Mouse (Mus musculus) mesoderm, embryonic 11.5 days (tissue): Measurements from ENCODE around the gene Nsmce4a.
"Not testable (repeated sequence)": the region's sequence is repeated elsewhere in the genome, so short reads cannot be mapped to it uniquely, and the experiment has no call there.

Experiments used
- DNase-seq: peaks from one replicate; pipeline ENCODE4 v3.0.0-alpha.2; 2012; ENCODE audit warnings: low read depth, low spot score

The Nsmce4a gene

GRCm38 (mm10) chr7:130572821-130573220, at the start of gene Nsmce4a:
Gene Nsmce4a (minus strand): TSS chr7:130573118.
- no peak for DNase-seq

- no peak for DNase-seq
These were observed 49.4 kb upstream of the Nsmce4a start for GRCm38 (mm10) chr7:130622359-130622758.

- no peak for DNase-seq
These were observed 49.0 kb upstream of the Nsmce4a start for GRCm38 (mm10) chr7:130621953-130622352.

GRCm38 (mm10) chr7:130621068-130621467, 48.1 kb upstream of the Nsmce4a start:
- no peak for DNase-seq

GRCm38 (mm10) chr7:130617591-130617990, 44.7 kb upstream of the Nsmce4a start:
- no peak for DNase-seq

GRCm38 (mm10) chr7:130613973-130614372, 41.1 kb upstream of the Nsmce4a start:
- DNase-seq: peak; percentile 33

GRCm38 (mm10) chr7:130606958-130607357, 34.0 kb upstream of the Nsmce4a start:
- no peak for DNase-seq

- peak; percentile 30 for DNase-seq
These were observed 32.2 kb upstream of the Nsmce4a start for GRCm38 (mm10) chr7:130605111-130605510.

GRCm38 (mm10) chr7:130604390-130604789, 31.5 kb upstream of the Nsmce4a start:
- DNase-seq: no peak

- no peak for DNase-seq
These were observed 30.6 kb upstream of the Nsmce4a start for GRCm38 (mm10) chr7:130603556-130603955.

GRCm38 (mm10) chr7:130602804-130603203, 29.9 kb upstream of the Nsmce4a start:
- no peak for DNase-seq

GRCm38 (mm10) chr7:130600546-130600945, 27.6 kb upstream of the Nsmce4a start:
- no peak for DNase-seq

GRCm38 (mm10) chr7:130600074-130600473, 27.2 kb upstream of the Nsmce4a start:
- no peak for DNase-seq

GRCm38 (mm10) chr7:130597546-130597945, 24.6 kb upstream of the Nsmce4a start:
- DNase-seq: no peak

- DNase-seq: peak; percentile 26
These were observed 23.3 kb upstream of the Nsmce4a start for GRCm38 (mm10) chr7:130596079-130596855.

GRCm38 (mm10) chr7:130593375-130594239, 20.7 kb upstream of the Nsmce4a start:
- DNase-seq: not testable (repeated sequence)

GRCm38 (mm10) chr7:130592975-130593374, 20.1 kb upstream of the Nsmce4a start:
- DNase-seq: not testable (repeated sequence)

- no peak for DNase-seq
These were observed 18.0 kb upstream of the Nsmce4a start for GRCm38 (mm10) chr7:130590845-130591437.

- DNase-seq: no peak
These were observed 17.3 kb upstream of the Nsmce4a start for GRCm38 (mm10) chr7:130590081-130590828.

- no peak for DNase-seq
These were observed 13.7 kb upstream of the Nsmce4a start for GRCm38 (mm10) chr7:130586521-130587072.

GRCm38 (mm10) chr7:130578607-130579006, 5.7 kb upstream of the Nsmce4a start:
- DNase-seq: no peak
